Comparison of ENCODE assay signal across 8 mouse cellular contexts in the genomic region with DNA sequence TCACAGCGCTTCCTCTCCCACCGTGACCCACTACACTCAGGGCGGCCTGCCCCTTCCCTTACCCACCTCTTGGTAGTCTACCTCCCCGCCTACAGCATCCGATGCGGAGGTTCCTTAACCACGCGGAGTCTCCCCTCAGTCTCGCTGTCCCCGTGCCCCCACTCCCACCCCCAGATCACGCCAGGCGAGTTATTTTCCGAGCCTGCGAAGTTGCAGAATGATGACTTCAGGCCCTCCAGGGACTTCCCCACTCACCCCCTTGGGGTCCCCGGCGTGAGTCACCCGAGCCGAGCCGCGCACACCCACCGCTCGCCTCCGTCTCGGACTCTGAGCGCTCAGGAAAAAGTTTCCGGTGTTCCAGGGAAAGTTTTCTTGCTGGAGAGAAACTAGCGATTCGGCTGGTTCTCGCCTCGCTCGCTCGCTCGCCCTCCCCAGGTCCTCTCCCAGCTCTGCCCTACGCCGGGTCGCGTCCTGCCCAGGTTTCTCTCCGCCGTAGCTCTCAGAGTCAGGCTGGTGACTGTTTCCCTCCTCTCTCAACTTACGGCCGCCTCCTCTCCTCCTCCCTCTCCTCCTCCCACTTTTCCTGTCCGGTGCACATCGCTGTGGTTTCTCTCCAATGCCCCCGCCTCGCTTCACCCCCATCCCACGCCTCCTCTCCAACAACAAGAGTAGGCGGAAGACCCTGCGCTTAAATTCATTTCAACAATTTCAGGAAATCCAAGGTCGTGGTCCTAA.
DNase-seq lines count a peak whose midpoint lies in the region; ATAC-seq lines count a peak whose summit lies in the region.

No protein-coding gene starts in this region.

- WGBS in embryonic facial prominence, embryonic 12.5 days, result under 1% methylated on average over 49 of the region's 49 CpGs
- WGBS in stomach, embryonic 14.5 days, result under 1% methylated on average over 49 of the region's 49 CpGs

- H3K9ac ChIP-seq in embryonic facial prominence, embryonic 12.5 days, result peak overlapping the region; percentile 49
- peak overlapping the region; percentile 42 for H3K9ac ChIP-seq in stomach, embryonic 14.5 days (replicated peaks; ENCODE audit: low read depth, low read length)

- H3K4me2 ChIP-seq in embryonic facial prominence, embryonic 12.5 days (replicated peaks), result peak overlapping the region; percentile 63
- H3K4me2 ChIP-seq in stomach, embryonic 14.5 days (replicated peaks; ENCODE audit: low read depth, low read length), result peak overlapping the region; percentile 91

- peak; percentile 9 to 21 for DNase-seq in spleen, postnatal 10 days (ENCODE audit: low spot score in 2 of 2)
- DNase-seq in spleen, postnatal 14 days (ENCODE audit: low spot score in 2 of 2), result no peak
- DNase-seq in heart, postnatal 25 days (ENCODE audit: low spot score), result peak; percentile 23
- peak; percentile 75 to 84 for DNase-seq in kidney, postnatal 4 days
- no peak for DNase-seq in cerebellum, adult 8-10 months

- H3K27ac ChIP-seq in embryonic facial prominence, embryonic 12.5 days, result peak overlapping the region; percentile 89
- peak overlapping the region; percentile 80 for H3K27ac ChIP-seq in stomach, embryonic 14.5 days (ENCODE audit: low read length)

- H3K36me3 ChIP-seq in embryonic facial prominence, embryonic 12.5 days, result no peaks in the 10 kb centered on the region
- no peaks in the 10 kb centered on the region for H3K36me3 ChIP-seq in stomach, embryonic 14.5 days (ENCODE audit: control insufficient read depth, insufficient read depth, low read length)

- H3K4me1 ChIP-seq in embryonic facial prominence, embryonic 12.5 days, result peaks cover 10% of the 10 kb centered on the region
- 0 out of 2 replicates have a peak, but pooled peaks cover 3% of the 10 kb centered on the region for H3K4me1 ChIP-seq in stomach, embryonic 14.5 days (ENCODE audit: control insufficient read depth, insufficient read depth, low read length)

- H3K9me3 ChIP-seq in embryonic facial prominence, embryonic 12.5 days, result no peaks in the 10 kb centered on the region
- no peaks in the 10 kb centered on the region for H3K9me3 ChIP-seq in stomach, embryonic 14.5 days (ENCODE audit: control insufficient read depth, low read depth, low read length)

- no peaks in the 10 kb centered on the region for H3K27me3 ChIP-seq in embryonic facial prominence, embryonic 12.5 days
- H3K27me3 ChIP-seq in stomach, embryonic 14.5 days (ENCODE audit: control insufficient read depth, insufficient read depth, low read length), result no peaks in the 10 kb centered on the region

- peak overlapping the region; percentile 48 for H3K4me3 ChIP-seq in embryonic facial prominence, embryonic 12.5 days
- H3K4me3 ChIP-seq in stomach, embryonic 14.5 days (ENCODE audit: low read depth, low read length), result peak overlapping the region; percentile 62

- intact Hi-C loops in heart, postnatal 25 days (cut with DNase I), result loop anchor here (2.0 to 5.0 kb wide), 2 partner anchors 31 to 75 kb away; no protein-coding TSS in a partner anchor

- ATAC-seq in embryonic facial prominence, embryonic 12.5 days (ENCODE audit: insufficient number of reproducible peaks, insufficient read depth, low FRiP score, low TSS enrichment), result peak; percentile 58
- 0 out of 2 replicates have a peak, but pooled peaks have one; percentile 18 for ATAC-seq in megakaryocyte-erythroid progenitor cell, adult 5-6 weeks (replicated peaks; ENCODE audit: low FRiP score, low TSS enrichment, poor library complexity, severe bottlenecking)
- ATAC-seq in stomach, embryonic 14.5 days (ENCODE audit: insufficient number of reproducible peaks, insufficient read depth, low FRiP score, low read depth), result peak; percentile 68; the same call in 1 of the 2 replicates

Comparison
In these comparisons a context has a peak if more than half of its experiments do, and no peak if none do; other contexts are left out.
1. DNase-seq: peak in spleen, postnatal 10 days (2 of 2), heart, postnatal 25 days (single experiment) and kidney, postnatal 4 days (2 of 2); none in spleen, postnatal 14 days (0 of 2) and cerebellum, adult 8-10 months (single experiment).
2. ATAC-seq: peak in every context shown above with its lines; median percentile 68 in stomach, embryonic 14.5 days; 58 in embryonic facial prominence, embryonic 12.5 days; 18 in megakaryocyte-erythroid progenitor cell, adult 5-6 weeks.